Mouse (Mus musculus): Measurements from ENCODE around the gene Kcnk6. TPM values are rescaled to one million over a fixed set of nuclear protein-coding genes. Genes with fewer than 3 reads are reported as not detected.

The Kcnk6 gene
- total and polyA plus RNA-seq, 3 experiments: 1.4 to 5.2 TPM; not detected in 1

DNA sequence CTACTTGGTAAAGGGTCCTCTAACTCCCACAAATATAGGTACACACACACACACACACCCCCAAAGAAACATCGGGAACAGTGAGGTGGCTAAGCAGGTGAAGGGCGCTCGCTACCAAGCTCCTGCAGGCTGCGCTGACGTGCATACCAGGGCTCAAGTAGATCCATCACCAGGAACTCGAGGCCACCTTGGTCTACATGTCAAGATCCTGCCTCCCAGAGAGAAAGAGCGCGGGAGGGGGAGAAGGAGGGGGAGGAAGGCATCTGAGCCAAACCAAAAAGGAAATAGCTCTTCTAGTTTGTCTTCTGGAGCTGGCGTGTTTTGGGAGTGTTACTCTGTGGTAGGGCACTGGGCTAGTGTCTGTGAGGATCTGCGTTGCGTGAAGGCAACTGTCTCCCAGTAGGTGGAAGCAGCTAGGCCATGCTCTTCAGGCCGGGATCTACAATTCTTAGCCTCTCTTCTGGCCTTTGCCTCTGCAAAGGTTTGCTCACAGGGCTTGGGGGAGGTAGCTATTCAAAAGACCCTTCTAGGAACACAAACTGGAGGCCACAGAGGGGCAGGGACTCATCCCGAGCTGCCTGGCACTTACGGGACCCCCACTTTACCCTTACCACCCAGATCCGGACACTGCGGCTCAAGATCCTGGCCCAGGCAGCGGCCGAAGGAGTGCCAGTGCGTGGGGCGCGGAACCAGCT lies 14.5 kb upstream of the Kcnk6 start:
- Histone ChIP-seq H3K79me2 (ENCODE audit: control insufficient read depth, insufficient read depth, low read length, poor library complexity) (no peaks in the 10 kb centered on the region), H3K27ac (ENCODE audit: control insufficient read depth, low read depth, low read length) (no peak overlapping the region), H3K27me3 (ENCODE audit: control insufficient read depth in 1 of 2, insufficient read depth in 2 of 2, low read length in 2 of 2) (no peaks in the 10 kb centered on the region), H3K9me3 (replicated peaks; ENCODE audit: insufficient read depth, low read length) (no peaks in the 10 kb centered on the region), H3K4me3 (ENCODE audit: control insufficient read depth in 1 of 2, insufficient read depth in 1 of 2, low read depth in 2 of 2, low read length in 2 of 2) (no peak overlapping the region), H3K4me1 (ENCODE audit: control insufficient read depth in 1 of 2, insufficient read depth in 2 of 2, low read length in 2 of 2) (no peaks in the 10 kb centered on the region), H3K9ac (ENCODE audit: control insufficient read depth, low read depth, low read length, poor library complexity, severe bottlenecking) (no peak overlapping the region), H3K36me3 (ENCODE audit: control insufficient read depth in 1 of 2, insufficient read depth in 2 of 2, low read length in 2 of 2) (no peaks in the 10 kb centered on the region)
- TF ChIP-seq JUND (IDR thresholded peaks at IDR 0.05; ENCODE audit: low read depth, low read length) (no peak), TBP (IDR thresholded peaks at IDR 0.05; ENCODE audit: low read depth, low read length) (no peak), SMC3 (IDR thresholded peaks at IDR 0.05; ENCODE audit: low read depth, low read length) (no peak), ZNF384 (IDR thresholded peaks at IDR 0.05; ENCODE audit: low read depth, low read length) (no peak), ZMIZ1 (IDR thresholded peaks at IDR 0.05; ENCODE audit: low read depth, low read length) (no peak), POLR2A (IDR thresholded peaks at IDR 0.05; ENCODE audit: control insufficient read depth in 1 of 2, insufficient read depth in 1 of 2, low read depth in 1 of 2, low read length in 2 of 2, poor library complexity in 1 of 2) (no peak; a peak in 1 of 4 replicates), TCF12 (IDR thresholded peaks at IDR 0.05; ENCODE audit: low read depth, low read length) (no peak), MYB (IDR thresholded peaks at IDR 0.05; ENCODE audit: low read depth, low read length) (no peak), RAD21 (IDR thresholded peaks at IDR 0.05; ENCODE audit: low read depth, low read length) (no peak), KAT2A (conservative IDR thresholded peaks at IDR 0.05; ENCODE audit: low read depth, low read length) (no peak), MEF2A (IDR thresholded peaks at IDR 0.05; ENCODE audit: extremely low read depth, insufficient replicate concordance, low read depth, low read length, poor library complexity, severe bottlenecking) (no peak), NRF1 (IDR thresholded peaks at IDR 0.05; ENCODE audit: insufficient read depth, low read depth, low read length, poor library complexity, severe bottlenecking) (no peak), BHLHE40 (IDR thresholded peaks at IDR 0.05; ENCODE audit: borderline replicate concordance, low read depth, low read length) (no peak), GABPA (IDR thresholded peaks at IDR 0.05; ENCODE audit: low read depth, low read length) (no peak)
- no peak for DNase-seq (ENCODE audit: low read depth, low spot score)

DNA sequence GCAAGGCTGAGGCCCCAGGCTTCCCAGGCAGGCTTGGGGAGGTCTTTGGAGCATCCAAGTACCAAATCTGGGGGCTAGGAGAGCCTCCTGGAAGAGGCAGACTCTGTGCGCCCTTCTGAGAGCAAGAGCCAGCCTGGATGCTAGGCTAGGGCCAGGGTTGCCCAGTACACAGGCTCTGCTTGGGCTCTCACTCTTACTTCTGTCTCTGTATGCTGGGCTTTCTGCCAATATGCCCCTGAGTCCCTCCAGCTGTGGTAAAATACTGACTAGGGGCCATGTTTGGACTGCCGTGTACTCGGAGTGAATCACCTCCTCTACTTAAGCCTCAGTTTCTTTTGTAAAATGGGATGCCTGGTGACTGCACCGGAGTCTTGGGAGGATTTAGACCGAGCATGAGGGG lies 13.7 kb upstream of the Kcnk6 start:
- Histone ChIP-seq H3K27me3 (ENCODE audit: control insufficient read depth in 1 of 2, insufficient read depth in 2 of 2, low read length in 2 of 2) (no peaks in the 10 kb centered on the region), H3K79me2 (ENCODE audit: control insufficient read depth, insufficient read depth, low read length, poor library complexity) (no peaks in the 10 kb centered on the region), H3K36me3 (ENCODE audit: control insufficient read depth in 1 of 2, insufficient read depth in 2 of 2, low read length in 2 of 2) (no peaks in the 10 kb centered on the region), H3K9me3 (replicated peaks; ENCODE audit: insufficient read depth, low read length) (no peaks in the 10 kb centered on the region), H3K27ac (ENCODE audit: control insufficient read depth, low read depth, low read length) (no peak overlapping the region), H3K9ac (ENCODE audit: control insufficient read depth, low read depth, low read length, poor library complexity, severe bottlenecking) (no peak overlapping the region), H3K4me3 (ENCODE audit: control insufficient read depth in 1 of 2, insufficient read depth in 1 of 2, low read depth in 2 of 2, low read length in 2 of 2) (no peak overlapping the region), H3K4me1 (ENCODE audit: control insufficient read depth in 1 of 2, insufficient read depth in 2 of 2, low read length in 2 of 2) (no peaks in the 10 kb centered on the region)
- TF ChIP-seq TCF12 (IDR thresholded peaks at IDR 0.05; ENCODE audit: low read depth, low read length) (no peak), MXI1 (IDR thresholded peaks at IDR 0.05; ENCODE audit: low read depth, low read length) (no peak), EP300 (IDR thresholded peaks at IDR 0.05; ENCODE audit: low read depth in 1 of 2, low read length in 2 of 2) (no peak), GABPA (IDR thresholded peaks at IDR 0.05; ENCODE audit: low read depth, low read length) (no peak), HCFC1 (IDR thresholded peaks at IDR 0.05; ENCODE audit: low read depth, low read length) (no peak)
- DNase-seq (ENCODE audit: low read depth, low spot score): no peak
